Mouse (Mus musculus): ENCODE data around the gene Rhebl1. TPM values are rescaled to one million over a fixed set of nuclear protein-coding genes. Genes with fewer than 3 reads are reported as not detected.

The Rhebl1 gene
- total and polyA plus RNA-seq, 3 experiments = 10.1 to 16.6 TPM; not detected in 1

DNA sequence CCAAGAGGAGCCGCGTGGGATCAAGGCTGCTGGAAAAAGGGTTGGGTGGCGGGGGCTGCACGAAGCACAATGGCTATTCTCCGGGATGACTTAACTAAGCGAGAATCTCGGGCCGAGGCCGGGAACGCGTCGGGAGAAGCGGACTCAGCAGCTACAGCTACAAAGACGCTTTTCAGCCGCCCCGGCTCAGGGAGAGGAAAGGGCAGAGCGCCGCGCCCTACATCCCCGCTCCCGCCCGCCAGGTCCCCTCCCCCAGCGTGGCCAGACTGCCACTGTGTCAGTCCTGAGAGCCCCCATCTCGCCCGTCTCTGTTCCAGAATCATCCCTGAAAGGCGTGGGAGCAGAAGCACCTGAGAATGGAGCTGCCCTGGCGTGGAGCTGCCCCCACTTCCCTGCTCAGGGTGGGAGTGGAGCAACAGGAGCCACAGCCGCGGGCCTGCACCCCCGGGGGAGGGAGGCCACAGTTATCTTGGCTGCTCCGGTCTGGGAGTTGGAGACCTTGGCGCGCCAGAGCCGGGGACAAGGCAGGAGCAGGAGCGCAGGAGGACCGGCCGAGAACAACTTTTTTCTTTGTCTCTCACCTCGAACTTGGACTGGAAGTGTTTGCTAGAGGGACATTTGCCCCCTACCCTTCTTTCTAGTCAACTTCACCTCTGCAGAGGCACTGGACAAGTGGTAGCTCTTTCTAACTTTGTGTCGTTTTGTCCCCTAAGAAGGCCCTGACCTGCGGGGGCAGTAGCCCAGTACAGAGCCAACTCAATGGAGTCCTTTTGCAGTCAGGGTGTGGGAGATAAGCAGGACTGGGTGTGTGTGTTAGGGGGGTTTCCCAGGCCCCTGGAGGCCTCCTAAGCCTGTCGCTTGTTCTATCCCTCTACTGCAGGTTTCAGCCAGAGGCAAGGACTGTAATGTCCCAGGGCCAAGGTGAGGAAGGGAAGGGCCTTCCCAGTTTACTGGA lies 1.6 kb upstream of the Rhebl1 start:
- Histone ChIP-seq H3K9ac (ENCODE audit: control insufficient read depth, low read depth, low read length, poor library complexity, severe bottlenecking) (no peak overlapping the region), H3K4me3 (ENCODE audit: control insufficient read depth in 1 of 2, insufficient read depth in 1 of 2, low read depth in 2 of 2, low read length in 2 of 2) (no peak overlapping the region), H3K27me3 (ENCODE audit: control insufficient read depth in 1 of 2, insufficient read depth in 2 of 2, low read length in 2 of 2) (peaks cover 0 to 3% of the 10 kb centered on the region in 2 experiments; a peak in 2 of 4 replicates), H3K36me3 (ENCODE audit: control insufficient read depth in 1 of 2, insufficient read depth in 2 of 2, low read length in 2 of 2) (peaks cover 0 to 4% of the 10 kb centered on the region in 2 experiments; a peak in 2 of 4 replicates), H3K4me1 (ENCODE audit: control insufficient read depth in 1 of 2, insufficient read depth in 2 of 2, low read length in 2 of 2) (peaks cover 0 to 7% of the 10 kb centered on the region in 2 experiments; a peak in 2 of 4 replicates), H3K9me3 (replicated peaks; ENCODE audit: insufficient read depth, low read length) (no peaks in the 10 kb centered on the region), H3K27ac (ENCODE audit: control insufficient read depth, low read depth, low read length) (no peak overlapping the region), H3K79me2 (ENCODE audit: control insufficient read depth, insufficient read depth, low read length, poor library complexity) (no peaks in the 10 kb centered on the region)
- no peak for TF ChIP-seq TBP (IDR thresholded peaks at IDR 0.05; ENCODE audit: low read depth, low read length)
- TF ChIP-seq JUND (IDR thresholded peaks at IDR 0.05; ENCODE audit: low read depth, low read length) = no peak
- TF ChIP-seq E2F4 (IDR thresholded peaks at IDR 0.05; ENCODE audit: borderline replicate concordance, low read depth, low read length) = no peak
- no peak for TF ChIP-seq NELFE (IDR thresholded peaks at IDR 0.05; ENCODE audit: low read depth, low read length)
- TF ChIP-seq TCF12 (IDR thresholded peaks at IDR 0.05; ENCODE audit: low read depth, low read length) = no peak
- no peak for TF ChIP-seq ZMIZ1 (IDR thresholded peaks at IDR 0.05; ENCODE audit: low read depth, low read length)
- TF ChIP-seq MEF2A (IDR thresholded peaks at IDR 0.05; ENCODE audit: extremely low read depth, insufficient replicate concordance, low read depth, low read length, poor library complexity, severe bottlenecking) = no peak
- no peak for TF ChIP-seq POLR2AphosphoS2 (IDR thresholded peaks at IDR 0.05; ENCODE audit: low read length)
- no peak for TF ChIP-seq CHD1 (IDR thresholded peaks at IDR 0.05; ENCODE audit: low read depth, low read length)
- TF ChIP-seq MAX (IDR thresholded peaks at IDR 0.05; ENCODE audit: low read length) = no peak
- TF ChIP-seq MYC (IDR thresholded peaks at IDR 0.05; ENCODE audit: low read depth, low read length) = no peak
- no peak for DNase-seq (ENCODE audit: low read depth, low spot score)

GRCm38 (mm10) chr15:98894746-98895634 lies 650 bp upstream of the Rhebl1 start:
- H3K4me3 ChIP-seq (ENCODE audit: control insufficient read depth in 1 of 2, insufficient read depth in 1 of 2, low read depth in 2 of 2, low read length in 2 of 2) = no peak overlapping the region
- H3K79me2 ChIP-seq (ENCODE audit: control insufficient read depth, insufficient read depth, low read length, poor library complexity) = no peaks in the 10 kb centered on the region
- peaks cover 0 to 3% of the 10 kb centered on the region in 2 experiments; a peak in 2 of 4 replicates for H3K27me3 ChIP-seq (ENCODE audit: control insufficient read depth in 1 of 2, insufficient read depth in 2 of 2, low read length in 2 of 2)
- no peaks in the 10 kb centered on the region for H3K9me3 ChIP-seq (replicated peaks; ENCODE audit: insufficient read depth, low read length)
- DNase-seq (ENCODE audit: low read depth, low spot score) = no peak
- H3K36me3 ChIP-seq (ENCODE audit: control insufficient read depth in 1 of 2, insufficient read depth in 2 of 2, low read length in 2 of 2) = peaks cover 0 to 4% of the 10 kb centered on the region in 2 experiments; a peak in 2 of 4 replicates
- H3K9ac ChIP-seq (ENCODE audit: control insufficient read depth, low read depth, low read length, poor library complexity, severe bottlenecking) = no peak overlapping the region
- no peak for TF ChIP-seq ZNF384 (IDR thresholded peaks at IDR 0.05; ENCODE audit: low read depth, low read length)
- TF ChIP-seq TAL1 (IDR thresholded peaks at IDR 0.05; ENCODE audit: low read length) = no peak
- no peak for TF ChIP-seq ETS1 (IDR thresholded peaks at IDR 0.05; ENCODE audit: low read depth, low read length)
- TF ChIP-seq MEF2A (IDR thresholded peaks at IDR 0.05; ENCODE audit: extremely low read depth, insufficient replicate concordance, low read depth, low read length, poor library complexity, severe bottlenecking) = no peak
- TF ChIP-seq MYB (IDR thresholded peaks at IDR 0.05; ENCODE audit: low read depth, low read length) = no peak
- no peak for TF ChIP-seq TCF12 (IDR thresholded peaks at IDR 0.05; ENCODE audit: low read depth, low read length)
- TF ChIP-seq KAT2A (conservative IDR thresholded peaks at IDR 0.05; ENCODE audit: low read depth, low read length) = no peak
- TF ChIP-seq POLR2A (IDR thresholded peaks at IDR 0.05; ENCODE audit: control insufficient read depth in 1 of 2, insufficient read depth in 1 of 2, low read depth in 1 of 2, low read length in 2 of 2, poor library complexity in 1 of 2) = no peak
- no peak for TF ChIP-seq NRF1 (IDR thresholded peaks at IDR 0.05; ENCODE audit: insufficient read depth, low read depth, low read length, poor library complexity, severe bottlenecking)
- TF ChIP-seq MAFK (IDR thresholded peaks at IDR 0.05; ENCODE audit: borderline replicate concordance, low read depth, low read length) = no peak
- TF ChIP-seq HCFC1 (IDR thresholded peaks at IDR 0.05; ENCODE audit: low read depth, low read length) = no peak
- no peak for TF ChIP-seq BHLHE40 (IDR thresholded peaks at IDR 0.05; ENCODE audit: borderline replicate concordance, low read depth, low read length)
- no peak for TF ChIP-seq SIN3A (IDR thresholded peaks at IDR 0.05; ENCODE audit: low read length)
- TF ChIP-seq UBTF (IDR thresholded peaks at IDR 0.05; ENCODE audit: borderline replicate concordance, insufficient read depth, low read depth, low read length) = no peak
- no peak for TF ChIP-seq CHD2 (IDR thresholded peaks at IDR 0.05; ENCODE audit: low read length)
- peaks cover 0 to 7% of the 10 kb centered on the region in 2 experiments; a peak in 2 of 4 replicates for H3K4me1 ChIP-seq (ENCODE audit: control insufficient read depth in 1 of 2, insufficient read depth in 2 of 2, low read length in 2 of 2)
- H3K27ac ChIP-seq (ENCODE audit: control insufficient read depth, low read depth, low read length) = no peak overlapping the region
